Mouse (Mus musculus): ENCODE measurements around the gene Cxcr2.
"Not testable (repeated sequence)": the region's sequence is repeated elsewhere in the genome, so short reads cannot be mapped to it uniquely, and the experiment has no call there.

Gene Cxcr2

GRCm38 (mm10) chr1:74139415-74139814 lies 14.4 kb upstream of the Cxcr2 start:
- peak; percentile 63 for DNase-seq (ENCODE audit: low read depth, low spot score)

GRCm38 (mm10) chr1:74141781-74142180 lies 12.0 kb upstream of the Cxcr2 start:
- DNase-seq (ENCODE audit: low read depth, low spot score) = peak; percentile 81

- DNase-seq (ENCODE audit: low read depth, low spot score) = no peak
Observed at GRCm38 (mm10) chr1:74149106-74149885, 4.5 kb upstream of the Cxcr2 start.

- no peak for DNase-seq (ENCODE audit: low read depth, low spot score)
Observed at GRCm38 (mm10) chr1:74150101-74150500, 3.7 kb upstream of the Cxcr2 start.

- no peak for DNase-seq (ENCODE audit: low read depth, low spot score)
Observed at GRCm38 (mm10) chr1:74151091-74151490, 2.7 kb upstream of the Cxcr2 start.

GRCm38 (mm10) chr1:74155435-74156012 lies 1.7 kb downstream of the Cxcr2 start:
- DNase-seq (ENCODE audit: low read depth, low spot score) = no peak

- DNase-seq (ENCODE audit: low read depth, low spot score) = no peak
Observed at GRCm38 (mm10) chr1:74156381-74156910, 2.7 kb downstream of the Cxcr2 start.

GRCm38 (mm10) chr1:74159613-74160012 lies 5.8 kb downstream of the Cxcr2 start:
- not testable (repeated sequence) for DNase-seq (ENCODE audit: low read depth, low spot score)

GRCm38 (mm10) chr1:74160036-74160435 lies 6.2 kb downstream of the Cxcr2 start:
- DNase-seq (ENCODE audit: low read depth, low spot score) = no peak

GRCm38 (mm10) chr1:74167136-74167535 lies 13.3 kb downstream of the Cxcr2 start:
- no peak for DNase-seq (ENCODE audit: low read depth, low spot score)

- no peak for DNase-seq (ENCODE audit: low read depth, low spot score)
Observed at GRCm38 (mm10) chr1:74169721-74170120, 15.9 kb downstream of the Cxcr2 start.

GRCm38 (mm10) chr1:74172722-74173121 lies 18.9 kb downstream of the Cxcr2 start:
- DNase-seq (ENCODE audit: low read depth, low spot score) = no peak

- no peak for DNase-seq (ENCODE audit: low read depth, low spot score)
Observed at GRCm38 (mm10) chr1:74175731-74176130, 21.9 kb downstream of the Cxcr2 start.

GRCm38 (mm10) chr1:74178618-74179017 lies 24.8 kb downstream of the Cxcr2 start:
- no peak for DNase-seq (ENCODE audit: low read depth, low spot score)

GRCm38 (mm10) chr1:74179624-74180408 lies 26.0 kb downstream of the Cxcr2 start:
- DNase-seq (ENCODE audit: low read depth, low spot score) = peak; percentile 69

- no peak for DNase-seq (ENCODE audit: low read depth, low spot score)
Observed at GRCm38 (mm10) chr1:74181462-74181861, 27.7 kb downstream of the Cxcr2 start.

- peak; percentile 62 for DNase-seq (ENCODE audit: low read depth, low spot score)
Observed at GRCm38 (mm10) chr1:74183006-74183405, 29.2 kb downstream of the Cxcr2 start.

- no peak for DNase-seq (ENCODE audit: low read depth, low spot score)
Observed at GRCm38 (mm10) chr1:74190471-74190870, 36.7 kb downstream of the Cxcr2 start.

- DNase-seq (ENCODE audit: low read depth, low spot score) = no peak
Observed at GRCm38 (mm10) chr1:74192711-74193110, 38.9 kb downstream of the Cxcr2 start.

- peak; percentile 25 for DNase-seq (ENCODE audit: low read depth, low spot score)
Observed at GRCm38 (mm10) chr1:74194445-74194844, 40.7 kb downstream of the Cxcr2 start, which contains the start of gene Cxcr1. Gene Cxcr1 (minus strand): TSS chr1:74194631.

GRCm38 (mm10) chr1:74195961-74196360 lies 42.2 kb downstream of the Cxcr2 start:
- DNase-seq (ENCODE audit: low read depth, low spot score) = peak; percentile 72
